Comparison of ENCODE assay signal across 8 mouse cellular contexts in genomic region chr3:136837589-136837988, GRCm38 (mm10).
DNase-seq lines count a peak whose midpoint lies in the region; ATAC-seq and TF ChIP-seq lines count a peak whose summit lies in the region.

No protein-coding gene starts in this region.

- no peaks in the 10 kb centered on the region for H3K36me3 ChIP-seq in kidney, adult 2 months (ENCODE audit: control insufficient read depth, insufficient read depth, low read length)
- no peaks in the 10 kb centered on the region for H3K36me3 ChIP-seq in kidney, embryonic 15.5 days
- H3K36me3 ChIP-seq in ES-Bruce4 (ENCODE audit: control insufficient read depth, insufficient read depth, low read length, poor library complexity, severe bottlenecking), result no peaks in the 10 kb centered on the region
- H3K36me3 ChIP-seq in midbrain, embryonic 15.5 days (replicated peaks), result no peaks in the 10 kb centered on the region

- no peak overlapping the region for H3K9ac ChIP-seq in kidney, embryonic 15.5 days
- no peak overlapping the region for H3K9ac ChIP-seq in ES-Bruce4 (ENCODE audit: low read depth, poor library complexity, severe bottlenecking)
- no peak overlapping the region for H3K9ac ChIP-seq in midbrain, embryonic 15.5 days

- no peak overlapping the region for H3K4me3 ChIP-seq in kidney, adult 2 months (ENCODE audit: insufficient read depth, low read depth, low read length)
- H3K4me3 ChIP-seq in kidney, embryonic 15.5 days (replicated peaks), result no peak overlapping the region
- H3K4me3 ChIP-seq in ES-Bruce4 (ENCODE audit: low read depth, low read length), result no peak overlapping the region
- H3K4me3 ChIP-seq in midbrain, embryonic 15.5 days, result no peak overlapping the region

- no peaks in the 10 kb centered on the region for H3K27me3 ChIP-seq in kidney, adult 2 months (replicated peaks; ENCODE audit: control insufficient read depth, insufficient read depth, low read length)
- no peaks in the 10 kb centered on the region for H3K27me3 ChIP-seq in kidney, embryonic 15.5 days
- no peaks in the 10 kb centered on the region for H3K27me3 ChIP-seq in ES-Bruce4 (ENCODE audit: control insufficient read depth, insufficient read depth, low read length, poor library complexity, severe bottlenecking)
- H3K27me3 ChIP-seq in midbrain, embryonic 15.5 days (replicated peaks), result no peaks in the 10 kb centered on the region

- DNase-seq in kidney, adult 2 months, result peak; percentile 40
- peak; percentile 34 for DNase-seq in adrenal gland, postnatal 25 days
- DNase-seq in thymus, postnatal 25 days, result peak; percentile 57

- no peaks in the 10 kb centered on the region for H3K4me1 ChIP-seq in kidney, adult 2 months (ENCODE audit: control insufficient read depth, insufficient read depth, low read length)
- peaks cover 37% of the 10 kb centered on the region for H3K4me1 ChIP-seq in kidney, embryonic 15.5 days
- H3K4me1 ChIP-seq in ES-Bruce4 (ENCODE audit: control insufficient read depth, insufficient read depth, low read length), result no peaks in the 10 kb centered on the region
- peaks cover 45% of the 10 kb centered on the region for H3K4me1 ChIP-seq in midbrain, embryonic 15.5 days

- no peak overlapping the region for H3K27ac ChIP-seq in kidney, adult 2 months (ENCODE audit: insufficient read depth, low read depth, low read length)
- no peak overlapping the region for H3K27ac ChIP-seq in kidney, embryonic 15.5 days
- no peak overlapping the region for H3K27ac ChIP-seq in ES-Bruce4 (ENCODE audit: insufficient read depth, low read length)
- H3K27ac ChIP-seq in midbrain, embryonic 15.5 days, result no peak overlapping the region

- no peak overlapping the region for H3K4me2 ChIP-seq in kidney, embryonic 15.5 days
- no peak overlapping the region for H3K4me2 ChIP-seq in midbrain, embryonic 15.5 days

- ATAC-seq in kidney, embryonic 15.5 days (replicated peaks; ENCODE audit: low FRiP score), result no peak
- peak; percentile 52 for ATAC-seq in granulocyte monocyte progenitor cell, adult 5-6 weeks (replicated peaks; ENCODE audit: poor library complexity, severe bottlenecking)
- ATAC-seq in megakaryocyte-erythroid progenitor cell, adult 5-6 weeks (replicated peaks; ENCODE audit: low FRiP score, low TSS enrichment, poor library complexity, severe bottlenecking), result peak; percentile 62
- ATAC-seq in midbrain, embryonic 15.5 days (replicated peaks), result no peak

- TF ChIP-seq CTCF in kidney, adult 2 months (conservative IDR thresholded peaks at IDR 0.05; ENCODE audit: insufficient read depth, insufficient read length, low read depth, low read length), result peak; percentile 58
- peak; percentile 44 for TF ChIP-seq CTCF in ES-Bruce4 (IDR thresholded peaks at IDR 0.05; ENCODE audit: low read depth, low read length)

- no peak for TF ChIP-seq POLR2A in kidney, adult 2 months (IDR thresholded peaks at IDR 0.05; ENCODE audit: low read depth, low read length)
- TF ChIP-seq POLR2A in ES-Bruce4 (IDR thresholded peaks at IDR 0.05; ENCODE audit: insufficient read depth, low read length), result no peak

- H3K9me3 ChIP-seq in kidney, embryonic 15.5 days (replicated peaks), result no peaks in the 10 kb centered on the region
- H3K9me3 ChIP-seq in ES-Bruce4 (replicated peaks; ENCODE audit: control insufficient read depth, insufficient read depth, low read length, poor library complexity, severe bottlenecking), result no peaks in the 10 kb centered on the region
- no peaks in the 10 kb centered on the region for H3K9me3 ChIP-seq in midbrain, embryonic 15.5 days

- WGBS in kidney, adult 2 months, result 100% methylated on average over 3 of the region's 3 CpGs
- WGBS in kidney, embryonic 15.5 days, result 89% methylated on average over 3 of the region's 3 CpGs
- 92% methylated on average over 3 of the region's 3 CpGs for whole genome bisulfite sequencing in midbrain, embryonic 15.5 days

- no peak for TF ChIP-seq EP300 in ES-Bruce4 (IDR thresholded peaks at IDR 0.05; ENCODE audit: insufficient read depth, low read depth, low read length)

Comparison
In these comparisons a context has a peak if more than half of its experiments do, and no peak if none do; other contexts are left out.
1. ATAC-seq: peak in granulocyte monocyte progenitor cell, adult 5-6 weeks (single experiment) and megakaryocyte-erythroid progenitor cell, adult 5-6 weeks (single experiment); none in kidney, embryonic 15.5 days (single experiment) and midbrain, embryonic 15.5 days (single experiment).
2. Peak in every context shown above with its lines, with median percentiles within 50 percentile points of each other: DNase-seq.